Mouse (Mus musculus) heart, embryonic 14.5 days (tissue): Measurements from ENCODE around the gene Atp1a2. TPM values are rescaled to one million over a fixed set of nuclear protein-coding genes. Genes with fewer than 3 reads are reported as not detected.

Experiments
- ATAC-seq: fragments of 200-750 bp; cut with Nextera tagmentation; 2 replicates; pipeline ENCODE4 v1.8.0; 2017; ENCODE audit warnings: low read depth, moderate TSS enrichment; ENCODE audit not compliant: insufficient number of reproducible peaks, insufficient read depth, low FRiP score
- H3K27ac ChIP-seq, 2 experiments: fragments of 200-500 bp in 1 of 2; fragments of 300-500 bp in 1 of 2; sonication (generic) in 1 of 2; replicated peaks in 1 of 2; 2 replicates each; pipeline ENCODE4 v1.5.1; 2012 to 2014; ENCODE audit warnings: low read depth in 2 of 2, low read length in 2 of 2, control low read depth in 1 of 2, mild to moderate bottlenecking in 1 of 2, mixed read lengths in 1 of 2; ENCODE audit not compliant: control insufficient read depth in 1 of 2, insufficient read depth in 1 of 2
- H3K27me3 ChIP-seq: fragments of 300-500 bp; sonication (generic); 2 replicates; pipeline ENCODE4 v1.6.1; 2014; ENCODE audit warnings: mild to moderate bottlenecking, low read length, control low read depth; ENCODE audit not compliant: control insufficient read depth, insufficient read depth
- H3K36me3 ChIP-seq: fragments of 300-500 bp; sonication (generic); 2 replicates; pipeline ENCODE4 v1.6.1; 2014; ENCODE audit warnings: mild to moderate bottlenecking, control low read depth, low read length, mixed read lengths; ENCODE audit not compliant: control insufficient read depth, insufficient read depth
- H3K4me1 ChIP-seq, 2 experiments: fragments of 200-500 bp in 1 of 2; fragments of 300-500 bp in 1 of 2; sonication (generic) in 1 of 2; 2 replicates each; pipeline ENCODE4 v1.6.1; 2012 to 2014; ENCODE audit warnings: low read length in 2 of 2, control low read depth in 1 of 2, mixed read lengths in 1 of 2; ENCODE audit not compliant: control insufficient read depth in 2 of 2, insufficient read depth in 2 of 2
- H3K4me2 ChIP-seq: fragments of 300-500 bp; sonication (generic); 2 replicates; pipeline ENCODE4 v1.6.1; 2014; ENCODE audit warnings: mild to moderate bottlenecking, low read length
- H3K4me3 ChIP-seq, 2 experiments: fragments of 200-500 bp in 1 of 2; fragments of 300-500 bp in 1 of 2; sonication (generic) in 1 of 2; 2 replicates each; pipeline ENCODE4 v1.5.1; 2012 to 2014; ENCODE audit warnings: low read length in 2 of 2, mild to moderate bottlenecking in 2 of 2, control low read depth in 1 of 2, low read depth in 1 of 2, moderate library complexity in 1 of 2; ENCODE audit not compliant: control insufficient read depth in 1 of 2, insufficient read depth in 1 of 2
- H3K9ac ChIP-seq: fragments of 300-500 bp; sonication (generic); 2 replicates; pipeline ENCODE4 v1.6.1; 2014; ENCODE audit warnings: mild to moderate bottlenecking, low read length
- H3K9me3 ChIP-seq: fragments of 300-500 bp; sonication (generic); 2 replicates; pipeline ENCODE4 v1.6.1; 2016; ENCODE audit warnings: low read length, control low read depth; ENCODE audit not compliant: control insufficient read depth
- WGBS: fragments of 180-500 bp; shearing (Covaris S2); extraction: QIAGEN DNeasy Blood & Tissue Kit; methylation state at CpG from one replicate; pipeline ENCODE4 v1.1.7; 2014; 5-methylcytosine and 5-hydroxymethylcytosine counted together
- polyA plus RNA-seq: library from polyadenylated mRNA; unstranded; fragments of >200 nt; fragmentation: Nextera tagmentation; extraction: Ambion mirVana; gene quantifications from 2 replicates; pipeline ENCODE4 v1.2.1, GENCODE M21; 2014

Atp1a2 gene
- polyA plus RNA-seq, 1 experiment from 2014 or later: 7.3 TPM

DNA sequence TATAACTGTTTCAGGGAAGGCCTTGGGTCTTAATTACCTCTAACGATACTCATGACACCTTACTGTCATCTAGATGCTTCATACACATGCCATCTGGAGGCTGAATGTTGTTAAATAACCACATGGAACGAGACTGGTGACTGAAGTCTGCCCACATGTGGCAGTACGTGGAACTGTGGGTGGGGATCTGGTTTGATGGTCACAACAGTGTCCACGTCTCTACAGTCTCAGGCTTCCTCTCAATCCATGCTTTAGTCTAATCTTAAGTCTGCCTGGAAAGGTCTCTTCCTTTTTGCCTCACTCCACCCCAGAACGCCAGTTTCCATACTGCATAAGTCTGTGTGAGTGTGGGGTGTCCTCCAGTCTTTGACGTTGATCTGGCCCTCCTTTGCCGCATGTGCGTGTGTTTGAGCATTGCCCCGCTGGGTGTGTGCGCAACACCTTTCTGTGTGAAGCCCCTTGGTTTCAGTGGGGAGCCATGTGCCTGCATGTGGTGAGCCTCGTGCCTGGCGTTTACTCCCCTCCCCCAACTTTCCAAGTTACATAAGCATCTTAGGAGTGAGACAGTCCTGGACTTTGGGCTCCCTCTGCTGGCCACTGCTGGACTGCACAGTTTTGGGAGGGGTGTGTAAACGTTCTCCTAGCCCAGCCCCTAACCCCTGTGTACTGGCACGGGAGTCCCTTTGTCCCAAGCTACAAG, 12.0 kb upstream of the Atp1a2 start:
- H3K9me3 ChIP-seq: no peaks in the 10 kb centered on the region
- WGBS: 1% methylated on average over 14 of the region's 14 CpGs

DNA sequence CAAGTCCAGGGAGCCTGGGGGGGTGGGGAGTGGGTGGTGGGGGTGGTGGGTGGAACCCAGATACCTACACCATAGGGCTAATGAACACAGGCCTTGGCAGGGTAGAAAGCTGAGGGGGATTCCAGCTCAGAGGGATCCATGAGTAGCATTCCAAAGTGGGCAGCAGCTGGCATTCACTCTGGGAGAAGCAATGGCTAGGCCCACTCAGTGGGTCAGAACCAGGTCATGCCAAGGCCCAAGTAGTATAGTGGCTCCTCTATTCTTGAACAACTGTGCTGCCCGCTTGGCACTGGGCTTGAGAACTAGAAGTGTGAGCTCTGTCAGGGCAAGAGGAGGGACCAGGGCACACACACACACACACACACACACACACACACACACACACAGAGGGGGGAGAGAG, 10.5 kb upstream of the Atp1a2 start:
- Histone ChIP-seq H3K9ac (no peak overlapping the region), H3K9me3 (no peaks in the 10 kb centered on the region), H3K4me3 (no peak overlapping the region), H3K4me1 (peaks cover 18% of the 10 kb centered on the region in 2 experiments), H3K27ac (no peak overlapping the region), H3K27me3 (no peaks in the 10 kb centered on the region), H3K4me2 (no peak overlapping the region), H3K36me3 (no peaks in the 10 kb centered on the region)
- ATAC-seq: no peak
- WGBS: 100% methylated on average over 1 of the region's 1 CpGs

More for the DNA sequence above, 12.0 kb upstream of the Atp1a2 start:
- peaks cover 13% of the 10 kb centered on the region in 2 experiments for H3K4me1 ChIP-seq
- no peaks in the 10 kb centered on the region for H3K27me3 ChIP-seq
- ATAC-seq: peak; percentile 62
- no peaks in the 10 kb centered on the region for H3K36me3 ChIP-seq
- peak overlapping the region; percentile 69 for H3K9ac ChIP-seq
- peak overlapping the region; percentile 85 to 91 for H3K27ac ChIP-seq
- H3K4me3 ChIP-seq: peak overlapping the region; percentile 29 to 43
- H3K4me2 ChIP-seq: peak overlapping the region; percentile 72

DNA sequence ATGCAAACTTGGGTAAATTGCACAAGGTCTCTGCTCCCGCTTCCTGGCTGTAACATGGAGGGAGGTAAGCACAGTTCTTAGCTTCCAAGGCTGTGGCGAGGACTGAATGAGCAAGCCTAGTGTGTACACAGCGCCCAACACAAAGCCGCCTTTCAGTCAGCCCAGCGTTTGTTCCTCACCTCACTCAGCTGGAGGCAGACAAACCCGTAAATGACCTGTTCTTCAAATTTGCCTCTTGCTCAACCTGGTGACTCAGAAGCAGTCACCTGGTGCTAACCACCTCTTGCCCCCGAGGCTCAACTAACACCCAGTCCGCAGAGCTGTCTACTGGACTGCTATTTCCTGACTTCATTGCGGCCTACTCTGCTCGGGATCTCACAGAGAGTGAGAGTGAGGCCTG, 10.1 kb upstream of the Atp1a2 start:
- WGBS: 61% methylated on average over 10 of the region's 10 CpGs
- Histone ChIP-seq H3K4me1 (peaks cover 14% of the 10 kb centered on the region in 2 experiments), H3K9ac (no peak overlapping the region), H3K27me3 (no peaks in the 10 kb centered on the region), H3K4me3 (no peak overlapping the region), H3K4me2 (no peak overlapping the region), H3K9me3 (no peaks in the 10 kb centered on the region), H3K36me3 (no peaks in the 10 kb centered on the region), H3K27ac (no peak overlapping the region)
- no peak for ATAC-seq

DNA sequence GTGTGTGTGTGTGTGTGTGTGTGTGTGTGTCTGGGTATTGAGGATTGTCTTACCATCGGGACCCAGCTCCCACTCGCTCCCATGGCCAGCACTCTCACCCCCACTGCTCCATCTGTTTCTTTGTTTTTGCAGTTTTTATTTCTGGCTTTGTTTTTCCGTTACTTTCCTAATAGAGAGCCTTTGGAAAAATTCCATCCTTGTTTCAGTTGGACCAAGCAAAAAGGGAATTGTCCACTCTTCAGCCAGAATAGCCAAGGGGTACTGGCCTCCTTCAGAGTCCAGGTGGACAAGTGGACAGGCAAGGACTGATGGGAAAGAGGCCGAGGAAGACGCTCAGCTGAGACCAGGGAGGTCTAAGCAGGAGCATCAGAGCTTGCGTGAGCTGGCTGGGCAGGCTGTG, 9.0 kb upstream of the Atp1a2 start:
- 72% methylated on average over 6 of the region's 6 CpGs for WGBS
- Histone ChIP-seq H3K4me1 (peaks cover 11 to 18% of the 10 kb centered on the region in 2 experiments), H3K27me3 (no peaks in the 10 kb centered on the region), H3K36me3 (no peaks in the 10 kb centered on the region), H3K4me2 (no peak overlapping the region), H3K9ac (no peak overlapping the region), H3K4me3 (no peak overlapping the region), H3K9me3 (no peaks in the 10 kb centered on the region), H3K27ac (no peak overlapping the region)
- ATAC-seq: no peak

DNA sequence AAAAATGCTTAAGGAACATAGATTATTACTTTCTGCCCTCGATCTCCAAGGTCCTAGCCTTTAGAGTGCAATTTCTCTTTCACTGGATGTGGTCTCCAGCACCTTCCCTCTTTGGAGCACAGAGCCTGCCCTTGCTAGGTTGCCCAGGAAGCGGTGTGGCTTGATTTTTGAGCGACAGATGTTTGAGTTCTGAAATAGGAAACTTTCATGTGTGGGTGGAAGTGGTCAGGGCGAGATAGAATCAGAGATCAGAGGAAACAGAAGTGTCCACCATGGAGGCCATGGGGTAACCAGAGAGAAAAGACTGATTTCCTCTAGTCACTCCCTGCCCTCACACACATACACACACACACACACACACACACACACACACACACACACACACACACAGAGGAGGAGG, 8.3 kb upstream of the Atp1a2 start:
- Histone ChIP-seq H3K4me3 (no peak overlapping the region), H3K9me3 (no peaks in the 10 kb centered on the region), H3K4me1 (peaks cover 9 to 19% of the 10 kb centered on the region in 2 experiments), H3K4me2 (no peak overlapping the region), H3K27me3 (no peaks in the 10 kb centered on the region), H3K36me3 (no peaks in the 10 kb centered on the region), H3K9ac (no peak overlapping the region), H3K27ac (no peak overlapping the region)
- 69% methylated on average over 4 of the region's 4 CpGs for WGBS
- no peak for ATAC-seq

DNA sequence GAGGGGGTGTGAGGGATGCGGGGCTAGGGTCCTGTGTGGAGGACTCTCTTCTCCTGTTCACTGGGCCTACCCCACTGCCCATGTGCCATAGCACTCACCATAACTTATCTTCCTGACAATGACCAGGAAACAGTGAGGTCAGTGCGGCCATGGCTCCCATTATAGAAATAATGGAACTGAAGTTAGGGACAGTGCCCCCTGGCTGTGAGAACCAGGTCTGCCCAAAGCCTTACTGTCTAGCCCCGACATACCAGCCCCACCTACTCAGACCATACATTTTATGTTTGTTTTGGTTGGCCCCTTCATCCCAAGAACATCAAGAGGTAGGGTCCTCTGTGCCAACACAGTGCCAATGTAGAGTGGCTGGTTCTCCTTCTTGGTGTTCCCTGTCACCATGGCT, 7.8 kb upstream of the Atp1a2 start:
- ATAC-seq: no peak
- no peaks in the 10 kb centered on the region for H3K36me3 ChIP-seq
- H3K4me1 ChIP-seq: peaks cover 12 to 22% of the 10 kb centered on the region in 2 experiments
- H3K27ac ChIP-seq: no peak overlapping the region
- no peak overlapping the region for H3K9ac ChIP-seq
- 70% methylated on average over 3 of the region's 3 CpGs for WGBS
- H3K4me2 ChIP-seq: no peak overlapping the region
- H3K4me3 ChIP-seq: no peak overlapping the region
- no peaks in the 10 kb centered on the region for H3K27me3 ChIP-seq
- H3K9me3 ChIP-seq: no peaks in the 10 kb centered on the region

DNA sequence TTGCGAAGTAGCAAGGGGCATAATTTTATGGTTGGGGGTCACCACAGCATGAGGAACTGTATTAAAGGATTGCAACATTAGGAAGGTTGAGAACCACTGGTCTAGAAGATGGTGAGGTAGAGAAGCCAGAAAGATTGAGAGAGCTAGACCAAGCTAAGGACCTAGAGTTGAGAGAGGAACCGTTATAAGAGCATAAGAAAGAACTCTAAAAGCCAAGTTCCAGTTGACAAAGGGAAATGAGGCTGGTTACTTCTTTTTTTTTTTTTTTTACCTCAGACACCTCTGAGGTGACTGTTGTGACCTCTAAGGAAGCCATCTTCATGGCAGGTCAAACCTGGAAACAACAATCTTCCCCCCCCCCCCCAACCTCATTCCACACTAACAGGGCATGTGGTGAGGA, 7.3 kb upstream of the Atp1a2 start:
- 83% methylated on average over 2 of the region's 2 CpGs for WGBS
- no peak for ATAC-seq
- Histone ChIP-seq H3K4me1 (peaks cover 17 to 26% of the 10 kb centered on the region in 2 experiments), H3K9ac (no peak overlapping the region), H3K27ac (no peak overlapping the region), H3K9me3 (no peaks in the 10 kb centered on the region), H3K4me2 (no peak overlapping the region), H3K4me3 (no peak overlapping the region), H3K27me3 (no peaks in the 10 kb centered on the region), H3K36me3 (no peaks in the 10 kb centered on the region)

DNA sequence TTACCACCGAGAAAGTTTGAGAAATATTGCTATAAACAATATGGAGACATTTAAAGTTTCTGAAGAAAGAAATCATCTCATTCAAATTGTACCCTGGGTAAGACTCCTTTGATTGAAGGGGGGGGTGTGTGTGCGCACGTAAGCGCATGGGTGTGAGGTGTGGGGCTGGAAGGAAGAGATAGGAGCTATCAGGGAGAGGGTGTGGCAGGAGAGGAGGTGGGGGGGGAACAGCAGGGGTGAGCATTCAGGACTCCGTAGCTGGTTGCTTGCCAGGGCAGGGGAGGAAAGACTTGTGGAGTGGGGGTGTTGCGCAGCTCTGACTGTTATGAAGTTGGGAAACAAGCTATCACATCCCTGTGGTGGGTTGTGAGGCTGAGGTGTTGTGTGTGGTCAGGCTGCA, 6.6 kb upstream of the Atp1a2 start:
- no peak for ATAC-seq
- Histone ChIP-seq H3K27ac (no peak overlapping the region), H3K4me1 (peaks cover 21 to 34% of the 10 kb centered on the region in 2 experiments), H3K36me3 (no peaks in the 10 kb centered on the region), H3K9ac (no peak overlapping the region), H3K9me3 (no peaks in the 10 kb centered on the region), H3K4me2 (no peak overlapping the region), H3K4me3 (no peak overlapping the region), H3K27me3 (no peaks in the 10 kb centered on the region)
- 35% methylated on average over 6 of the region's 6 CpGs for WGBS
